Mouse (Mus musculus): Measurements from ENCODE around the gene Pip4k2b. TPM values are rescaled to one million over a fixed set of nuclear protein-coding genes. Genes with fewer than 3 reads are reported as not detected.

The Pip4k2b gene
- total RNA-seq, 2 experiments from 2014 or later: 121 to 124 TPM

GRCm38 (mm10) chr11:97677842-97678241 is 66.7 kb downstream of the Pip4k2b start:
- intact Hi-C loops (cut with DNase I): no loop called here

GRCm38 (mm10) chr11:97677381-97677780 is 67.1 kb downstream of the Pip4k2b start:
- intact Hi-C loops (cut with DNase I): no loop called here
- no peak for DNase-seq (ENCODE audit: low spot score in 2 of 2)

More at GRCm38 (mm10) chr11:97677842-97678241, 66.7 kb downstream of the Pip4k2b start:
- no peak for DNase-seq (ENCODE audit: low spot score in 2 of 2)

DNA sequence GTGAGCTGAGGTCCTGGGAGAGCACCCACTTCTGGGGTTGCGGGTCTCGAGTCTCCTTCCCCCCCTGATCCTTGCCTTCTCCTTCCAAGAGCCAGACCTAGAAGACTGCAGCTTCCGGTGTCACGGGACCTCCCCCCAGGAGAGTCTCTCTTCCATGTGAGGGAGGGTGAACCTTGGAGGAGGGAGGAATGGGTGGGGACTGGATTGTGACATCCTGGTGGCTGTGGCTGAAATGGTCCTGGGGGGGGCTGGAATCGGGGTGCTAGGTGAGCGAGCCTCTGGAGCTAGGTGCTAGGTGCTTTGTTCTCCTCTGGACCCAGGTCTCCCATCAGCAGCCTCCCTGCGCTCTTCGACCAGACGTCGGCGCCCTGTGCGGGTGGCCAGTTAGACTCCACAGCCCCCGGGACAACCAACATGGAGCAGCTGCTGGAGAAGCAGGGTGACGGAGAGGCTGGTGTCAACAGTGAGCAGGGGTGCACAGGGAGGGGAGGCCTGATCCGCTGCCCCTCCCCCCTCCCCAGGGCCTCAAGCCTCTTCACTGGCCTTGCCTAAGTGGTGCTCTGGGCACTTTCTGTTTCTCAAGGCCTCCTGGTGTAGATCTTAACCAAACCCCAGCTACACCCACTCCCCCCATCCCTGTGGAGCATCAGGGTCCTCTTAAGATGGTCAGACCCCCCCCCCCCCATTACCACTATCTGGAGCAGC is 68.3 kb downstream of the Pip4k2b start:
- no peak for DNase-seq (ENCODE audit: low spot score in 2 of 2)
- intact Hi-C loops (cut with DNase I): no loop called here

DNA sequence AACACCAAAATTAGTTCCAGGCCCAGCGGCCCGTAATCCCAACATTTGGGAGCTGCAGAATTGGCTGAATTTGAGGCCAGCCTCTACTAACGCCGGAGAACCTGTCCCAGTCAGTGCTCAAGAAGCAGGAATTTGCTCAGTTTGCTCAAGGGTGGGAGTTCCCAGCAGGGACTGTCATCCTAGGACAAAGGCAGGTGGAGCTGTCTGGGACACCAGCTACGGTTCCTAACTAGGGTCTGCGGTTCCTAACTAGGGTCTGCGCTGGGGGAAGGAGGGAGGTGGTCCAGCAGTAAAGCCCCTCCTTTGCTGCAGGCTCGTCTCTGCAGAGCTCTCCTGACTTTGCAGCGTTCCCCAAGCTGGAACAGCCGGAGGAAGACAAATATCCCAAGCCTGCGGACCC is 71.4 kb downstream of the Pip4k2b start:
- DNase-seq (ENCODE audit: low spot score in 2 of 2): no peak
- intact Hi-C loops (cut with DNase I): no loop called here

DNA sequence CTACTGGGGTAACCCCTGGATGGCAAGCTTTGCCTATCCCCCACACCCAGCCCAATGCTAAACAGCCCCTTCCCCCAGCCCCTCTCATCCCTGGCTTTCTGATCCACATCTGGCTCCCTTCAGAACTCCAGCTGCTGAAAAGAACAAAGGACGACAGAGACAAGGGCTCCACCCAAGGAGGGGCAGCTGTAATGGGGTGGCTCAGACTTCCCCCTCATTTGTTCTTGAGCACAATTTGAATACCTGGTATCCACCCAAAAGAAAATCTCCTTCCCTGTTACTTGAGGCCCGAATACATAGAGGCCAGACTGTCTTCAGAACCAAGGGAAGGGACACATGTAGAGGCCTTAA is 73.4 kb downstream of the Pip4k2b start:
- intact Hi-C loops (cut with DNase I): no loop called here
- DNase-seq (ENCODE audit: low spot score in 2 of 2): no peak

GRCm38 (mm10) chr11:97670234-97671176 is 74.0 kb downstream of the Pip4k2b start:
- peak in 1 of 2 experiments; percentile 50 for DNase-seq (ENCODE audit: low spot score in 2 of 2)
- intact Hi-C loops (cut with DNase I): no loop called here

DNA sequence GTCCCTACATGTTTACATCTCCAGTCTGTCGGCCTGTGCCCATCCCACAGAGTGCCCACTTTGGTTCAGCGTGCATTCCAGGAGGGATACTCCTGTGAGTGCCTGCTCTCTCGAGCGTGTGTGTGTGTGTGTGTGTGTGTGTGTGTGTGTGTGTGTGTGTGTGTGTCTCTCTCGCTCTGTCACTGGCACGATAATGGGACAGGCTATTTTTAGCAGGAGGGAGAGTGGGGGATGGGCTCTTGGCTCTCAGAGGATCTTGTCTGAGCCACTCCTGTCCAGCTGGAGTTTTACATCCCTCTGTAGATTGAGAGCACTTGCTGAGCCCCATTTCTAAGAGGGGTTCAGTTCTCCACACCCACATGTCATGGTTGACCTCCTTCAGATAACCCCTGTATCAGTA is 74.7 kb downstream of the Pip4k2b start:
- intact Hi-C loops (cut with DNase I): no loop called here
- peak; percentile 60 to 90 for DNase-seq (ENCODE audit: low spot score in 2 of 2)

DNA sequence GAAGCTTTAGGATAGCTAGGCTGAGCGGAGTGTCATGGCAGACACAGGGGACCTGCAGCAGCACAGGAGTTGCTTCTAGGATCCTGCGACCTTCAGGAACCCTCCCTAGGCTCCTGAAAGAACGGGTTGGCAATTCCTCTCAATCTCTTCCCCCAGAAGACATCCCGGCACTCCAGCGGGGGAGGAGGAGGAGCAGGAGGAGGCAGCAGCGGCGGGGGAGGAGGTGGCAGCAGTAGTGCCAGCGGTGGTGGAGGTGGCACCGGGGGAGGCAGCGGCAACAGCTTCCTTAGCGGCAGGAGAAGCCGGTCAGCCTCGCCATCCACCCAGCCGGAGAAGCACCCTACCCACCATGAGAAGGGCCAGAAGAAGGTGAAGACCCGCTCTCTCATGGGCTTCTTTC is 75.2 kb downstream of the Pip4k2b start:
- no peak for DNase-seq (ENCODE audit: low spot score in 2 of 2)

DNA sequence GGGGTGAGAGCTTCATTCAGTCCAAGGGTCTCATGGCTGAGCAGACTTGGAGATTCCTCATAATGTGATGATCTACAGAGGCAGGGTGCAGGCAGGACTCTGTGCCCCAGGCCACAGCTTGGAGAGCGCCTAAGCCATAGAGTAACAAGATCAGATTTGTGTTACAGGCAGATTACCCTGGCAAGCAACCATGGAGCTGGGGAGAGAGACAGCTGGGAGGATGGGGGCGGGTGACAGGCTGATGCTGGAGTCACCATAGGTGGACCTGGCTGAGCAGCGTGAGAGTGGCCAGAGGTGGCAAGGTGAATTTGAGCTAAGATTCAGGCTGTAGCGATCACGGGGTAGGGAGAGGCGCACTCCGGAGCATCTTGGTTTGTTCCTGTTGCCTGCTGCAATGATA is 76.3 kb downstream of the Pip4k2b start:
- intact Hi-C loops (cut with DNase I): no loop called here
- DNase-seq (ENCODE audit: low spot score in 2 of 2): no peak

More for the DNA sequence above, 75.2 kb downstream of the Pip4k2b start:
- intact Hi-C loops (cut with DNase I): no loop called here

DNA sequence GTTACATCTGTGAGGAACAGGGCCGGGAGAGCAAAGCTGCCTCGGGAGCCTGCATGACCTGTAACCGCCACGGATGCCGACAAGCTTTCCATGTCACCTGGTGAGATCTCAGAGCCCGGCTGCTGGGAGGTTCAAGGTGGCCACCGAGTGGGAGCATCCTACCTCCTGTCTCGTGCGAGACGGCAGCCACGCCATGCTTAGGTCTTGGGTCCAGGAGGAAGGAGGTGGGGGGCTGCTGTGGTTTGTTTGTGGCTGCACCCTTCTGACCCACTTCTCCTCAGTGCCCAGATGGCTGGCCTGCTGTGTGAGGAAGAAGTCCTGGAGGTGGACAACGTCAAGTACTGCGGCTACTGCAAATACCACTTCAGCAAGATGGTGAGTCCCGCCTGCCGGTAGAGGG is 77.7 kb downstream of the Pip4k2b start:
- no peak for DNase-seq (ENCODE audit: low spot score in 2 of 2)
- intact Hi-C loops (cut with DNase I): no loop called here

DNA sequence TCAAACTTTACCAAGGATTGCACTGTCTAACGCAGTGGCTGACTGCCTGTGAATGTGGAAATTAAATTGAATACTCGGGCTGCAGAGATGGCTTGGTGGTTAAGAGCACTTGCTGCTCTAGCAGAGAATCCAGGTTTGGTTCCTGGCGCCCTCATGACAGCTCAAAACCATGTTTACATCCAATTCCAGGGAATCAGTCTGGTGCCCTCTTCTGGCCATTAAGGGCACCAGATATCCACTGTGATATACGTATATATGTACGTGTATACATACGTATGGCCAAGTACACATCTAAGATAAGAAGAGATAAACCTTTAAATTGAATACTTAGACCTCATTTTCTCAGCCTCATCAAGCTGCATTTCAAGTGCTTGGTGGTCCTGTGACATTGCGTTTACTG is 78.3 kb downstream of the Pip4k2b start:
- intact Hi-C loops (cut with DNase I): no loop called here
- DNase-seq (ENCODE audit: low spot score in 2 of 2): no peak

GRCm38 (mm10) chr11:97665431-97665830 is 79.1 kb downstream of the Pip4k2b start:
- no peak for DNase-seq (ENCODE audit: low spot score in 2 of 2)
- intact Hi-C loops (cut with DNase I): no loop called here

Small RNAs within 50 kb of the gene (microRNA-seq; reads per million reads assigned to microRNA genes)
- 0.34 to 1.6 reads per million in 2 experiments for gene Mir6927
- 0 to 0.53 reads per million in 2 experiments for gene Mir8102

Other genes starting within 250 kb of the Pip4k2b start
- gene 4933428G20Rik, start 244.4 kb downstream of the Pip4k2b start, total RNA-seq (2021): under 1 TPM in 1 of 2 experiments, not detected in 1; 0.23 TPM
- 100 to 1,000 TPM; 341 to 382 TPM for gene Srcin1, start 168.5 kb downstream of the Pip4k2b start, total RNA-seq (2021)
- 10 to 100 TPM; 34.7 to 37.7 TPM for gene Epop, start 115.0 kb downstream of the Pip4k2b start, total RNA-seq (2021)
- 10 to 100 TPM; 79.8 to 80.1 TPM for gene Mllt6, start 81.3 kb downstream of the Pip4k2b start, total RNA-seq (2021)
- 10 to 100 TPM; 36.7 to 38.9 TPM for gene Cisd3, start 58.9 kb downstream of the Pip4k2b start, total RNA-seq (2021)
- 10 to 100 TPM; 31.3 to 35.8 TPM for gene Pcgf2, start 44.2 kb downstream of the Pip4k2b start, total RNA-seq (2021)
- 100 to 1,000 TPM; 133 to 136 TPM for gene Psmb3, start 41.3 kb downstream of the Pip4k2b start, total RNA-seq (2021)
- gene Cwc25, start 21.9 kb upstream of the Pip4k2b start, total RNA-seq (2021): 10 to 100 TPM; 20.3 to 21.3 TPM
- 1 to 10 TPM in 1 of 2 experiments, not detected in 1; 1.0 TPM for gene 1700001P01Rik, start 31.2 kb upstream of the Pip4k2b start, total RNA-seq (2021)
- gene Rpl23, start 37.7 kb upstream of the Pip4k2b start, total RNA-seq (2021): 100 to 1,000 TPM; 342 to 343 TPM
- gene Lasp1, start 54.3 kb upstream of the Pip4k2b start, total RNA-seq (2021): 100 to 1,000 TPM; 189 to 204 TPM
- gene B230217C12Rik, start 96.1 kb upstream of the Pip4k2b start, total RNA-seq (2021): 10 to 100 TPM; 48.5 to 52.8 TPM
- under 1 TPM; 0.86 to 0.99 TPM for gene Fbxo47, start 139.4 kb upstream of the Pip4k2b start, total RNA-seq (2021)
- 10 to 100 TPM in 1 of 2 experiments, 1 to 10 TPM in 1; 9.8 to 14.9 TPM for gene Plxdc1, start 241.7 kb upstream of the Pip4k2b start, total RNA-seq (2021)